Mouse (Mus musculus) hindbrain, embryonic 16.5 days (tissue): ENCODE measurements around the gene Lrwd1. TPM values are rescaled to one million over a fixed set of nuclear protein-coding genes. Genes with fewer than 3 reads are reported as not detected.

Experiments
- ATAC-seq: fragments of 200-750 bp; cut with Nextera tagmentation; 2 replicates; pipeline ENCODE4 v1.8.0; 2017; ENCODE audit warnings: moderate TSS enrichment, moderate library complexity
- H3K27ac ChIP-seq: fragments of 300-500 bp; sonication (generic); 2 replicates; pipeline ENCODE4 v1.5.1; 2014; ENCODE audit warnings: low read depth, mild to moderate bottlenecking, control low read depth, low read length, moderate library complexity
- H3K27me3 ChIP-seq: fragments of 300-500 bp; sonication (generic); replicated peaks from 2 replicates; pipeline ENCODE4 v1.6.1; 2014; ENCODE audit warnings: low read length; ENCODE audit not compliant: control insufficient read depth, insufficient read depth
- H3K36me3 ChIP-seq: fragments of 300-500 bp; sonication (generic); 2 replicates; pipeline ENCODE4 v1.6.1; 2014; ENCODE audit warnings: mild to moderate bottlenecking, low read length, moderate library complexity, mixed read lengths; ENCODE audit not compliant: control insufficient read depth, insufficient read depth
- H3K4me1 ChIP-seq: fragments of 300-500 bp; sonication (generic); 2 replicates; pipeline ENCODE4 v1.6.1; 2014; ENCODE audit warnings: low read depth, low read length; ENCODE audit not compliant: control insufficient read depth, insufficient read depth
- H3K4me2 ChIP-seq: fragments of 300-500 bp; sonication (generic); 2 replicates; pipeline ENCODE4 v1.6.1; 2014; ENCODE audit warnings: mild to moderate bottlenecking, low read length, control low read depth, moderate library complexity
- H3K4me3 ChIP-seq: fragments of 300-500 bp; sonication (generic); 2 replicates; pipeline ENCODE4 v1.5.1; 2014; ENCODE audit warnings: mild to moderate bottlenecking, low read length, control low read depth, moderate library complexity
- H3K9ac ChIP-seq: fragments of 300-500 bp; sonication (generic); 2 replicates; pipeline ENCODE4 v1.6.1; 2014; ENCODE audit warnings: low read depth, mild to moderate bottlenecking, control low read depth, low read length, moderate library complexity
- H3K9me3 ChIP-seq: fragments of 300-500 bp; sonication (generic); 2 replicates; pipeline ENCODE4 v1.6.1; 2014; ENCODE audit warnings: mild to moderate bottlenecking, low read length, moderate library complexity; ENCODE audit not compliant: control insufficient read depth
- WGBS: fragments of 180-500 bp; shearing (Covaris S2); extraction: QIAGEN DNeasy Blood & Tissue Kit; methylation state at CpG from one replicate; pipeline ENCODE4 v1.1.7; 2014; 5-methylcytosine and 5-hydroxymethylcytosine counted together
- polyA plus RNA-seq: library from polyadenylated mRNA; unstranded; fragments of >200 nt; fragmentation: Nextera tagmentation; extraction: Ambion mirVana; gene quantifications from 2 replicates; pipeline ENCODE4 v1.2.1, GENCODE M21; 2015

Lrwd1 gene
- 25.2 and 26.3 TPM in 2 replicates for polyA plus RNA-seq

DNA sequence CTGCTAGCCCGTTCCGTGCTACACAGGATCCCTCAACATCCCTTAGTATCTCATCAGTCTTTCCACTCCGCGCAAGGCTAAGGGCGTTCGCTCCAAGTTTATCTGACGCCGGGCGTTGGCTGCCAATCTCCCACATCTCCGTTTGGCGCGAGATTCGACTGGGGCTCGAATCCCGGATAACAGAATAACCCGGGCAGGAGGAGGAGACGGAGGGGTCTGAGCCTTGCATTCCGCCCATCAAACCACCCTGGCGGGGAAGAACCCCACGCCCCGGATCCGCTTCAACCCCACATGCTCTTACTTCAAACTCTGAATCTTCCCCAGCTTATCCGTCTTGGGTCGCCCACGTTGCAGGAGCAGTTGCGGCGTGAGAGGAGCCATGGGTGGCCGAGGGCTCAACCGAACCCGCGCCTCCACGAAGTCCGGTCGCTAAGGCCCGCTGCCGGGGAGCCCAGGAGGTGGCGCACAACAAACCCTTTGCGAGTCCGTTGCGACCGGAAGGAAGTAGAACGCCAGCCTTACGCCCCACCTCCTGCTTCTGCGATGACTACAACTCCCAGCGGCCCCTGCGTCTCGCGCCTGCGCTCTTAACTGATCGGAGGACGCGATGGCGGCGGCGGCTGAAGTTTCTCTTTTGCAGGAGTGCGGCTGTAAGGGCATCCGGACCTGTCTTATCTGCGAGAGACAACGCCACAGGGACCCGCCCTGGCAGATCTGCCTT lies at the start of gene Lrwd1, which contains the start of gene Alkbh4:
TSS of gene Lrwd1 (minus strand) at position 504 of the 721 bp plus-strand sequence.
TSS of gene Alkbh4 (plus strand) at position 576 of the 721 bp plus-strand sequence.
- Histone ChIP-seq H3K4me3 (peak within 1 kb of the TSS; percentile 79), H3K9ac (peak within 1 kb of the TSS; percentile 84), H3K4me1 (peaks cover 15% of the 10 kb centered on the region), H3K9me3 (no peaks in the 10 kb centered on the region), H3K27ac (peak within 1 kb of the TSS; percentile 65), H3K27me3 (no peaks in the 10 kb centered on the region), H3K36me3 (peaks cover 21% of the 10 kb centered on the region), H3K4me2 (peak within 1 kb of the TSS; percentile 76)
- WGBS: under 1% methylated on average over 59 of the region's 60 CpGs
- peak; percentile 95 for ATAC-seq

DNA sequence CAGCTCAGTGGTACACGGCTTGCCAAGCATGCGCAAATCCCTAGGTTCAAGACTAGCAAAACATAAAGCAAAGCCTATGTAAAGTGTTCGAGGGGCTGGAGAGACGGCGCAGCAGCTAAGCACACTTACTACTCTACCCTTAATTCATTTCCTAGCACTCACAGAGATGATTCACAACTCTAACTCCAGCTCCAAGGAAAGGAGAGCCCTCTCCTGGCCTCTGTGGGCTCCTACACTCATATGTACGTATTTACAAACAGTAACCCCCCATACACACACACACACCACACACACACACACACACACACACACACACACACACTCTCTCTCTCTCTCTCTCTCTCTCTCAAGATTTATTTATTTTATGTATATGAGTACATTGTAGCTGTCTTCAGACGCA lies 47.9 kb upstream of the Lrwd1 start:
- H3K27me3 ChIP-seq: no peaks in the 10 kb centered on the region
- H3K36me3 ChIP-seq: peaks cover 21% of the 10 kb centered on the region
- no peak for ATAC-seq
- H3K27ac ChIP-seq: no peak overlapping the region
- H3K4me2 ChIP-seq: no peak overlapping the region
- 88% methylated on average over 7 of the region's 7 CpGs for WGBS
- no peaks in the 10 kb centered on the region for H3K4me1 ChIP-seq
- H3K4me3 ChIP-seq: no peak overlapping the region
- H3K9ac ChIP-seq: no peak overlapping the region
- no peaks in the 10 kb centered on the region for H3K9me3 ChIP-seq

DNA sequence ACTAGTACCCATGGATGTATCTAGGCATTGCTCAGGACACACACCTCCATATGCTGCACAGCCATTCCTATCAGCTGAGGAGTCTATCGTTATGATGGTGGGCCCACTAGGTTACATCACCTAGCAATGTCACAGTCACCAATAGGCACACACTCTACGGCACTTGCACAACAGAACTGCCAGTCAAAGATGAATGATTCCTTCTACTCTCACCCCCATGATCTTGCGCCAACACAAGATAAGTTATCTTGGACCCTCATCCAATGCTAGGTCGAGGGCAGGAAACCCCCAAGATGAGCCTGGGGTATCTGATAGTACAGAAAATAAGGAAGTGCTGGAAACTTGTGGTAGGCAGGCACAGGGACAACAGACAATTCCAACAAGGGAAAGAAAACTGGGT lies 47.0 kb upstream of the Lrwd1 start:
- Histone ChIP-seq H3K9me3 (no peaks in the 10 kb centered on the region), H3K36me3 (peaks cover 23% of the 10 kb centered on the region), H3K4me1 (no peaks in the 10 kb centered on the region), H3K4me2 (no peak overlapping the region), H3K9ac (no peak overlapping the region), H3K4me3 (no peak overlapping the region), H3K27ac (no peak overlapping the region), H3K27me3 (no peaks in the 10 kb centered on the region)
- no peak for ATAC-seq
- WGBS: 90% methylated on average over 4 of the region's 4 CpGs

DNA sequence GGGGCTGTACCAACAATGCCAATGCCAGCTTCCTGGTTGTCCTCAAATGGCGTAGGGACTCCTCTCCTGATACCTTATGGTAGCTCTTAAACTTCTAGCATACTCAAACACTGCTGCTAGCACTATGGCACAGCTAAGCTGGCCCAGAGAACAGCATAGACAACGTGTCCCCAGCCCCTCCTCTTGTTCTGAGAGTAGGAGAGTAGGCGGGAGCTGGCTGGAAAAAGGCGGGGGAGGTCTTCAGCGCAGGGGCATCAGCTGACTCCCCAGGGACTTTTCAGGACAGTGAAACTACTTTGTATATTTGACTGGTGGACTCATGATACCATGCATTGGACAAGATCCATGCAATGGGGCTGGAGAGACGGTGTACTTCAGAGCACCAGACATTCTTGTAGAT lies 46.2 kb upstream of the Lrwd1 start:
- H3K9me3 ChIP-seq: no peaks in the 10 kb centered on the region
- H3K4me2 ChIP-seq: no peak overlapping the region
- H3K27me3 ChIP-seq: no peaks in the 10 kb centered on the region
- ATAC-seq: no peak
- H3K36me3 ChIP-seq: peaks cover 25% of the 10 kb centered on the region
- H3K9ac ChIP-seq: no peak overlapping the region
- H3K4me3 ChIP-seq: no peak overlapping the region
- H3K27ac ChIP-seq: no peak overlapping the region
- 86% methylated on average over 6 of the region's 6 CpGs for WGBS
- H3K4me1 ChIP-seq: no peaks in the 10 kb centered on the region

DNA sequence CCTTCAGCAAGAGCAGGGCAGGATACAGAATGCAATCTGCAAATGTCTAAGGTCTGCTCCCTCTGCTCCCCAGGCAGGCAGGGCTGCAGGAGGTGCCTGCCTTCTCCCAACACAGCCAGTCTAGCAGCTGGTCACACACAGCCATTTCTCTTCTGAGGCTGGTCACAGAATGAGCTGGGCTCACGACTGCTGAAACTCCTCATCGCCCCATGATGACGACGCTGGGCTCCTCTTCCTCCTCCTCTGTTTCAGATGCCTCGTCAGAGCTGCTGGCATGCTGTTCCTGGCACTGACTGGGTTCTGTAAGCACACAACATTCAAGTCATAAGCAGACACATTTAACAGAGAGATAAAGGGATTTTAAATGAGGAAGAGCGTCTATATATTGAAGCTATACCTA lies 45.3 kb upstream of the Lrwd1 start:
- 92% methylated on average over 6 of the region's 6 CpGs for WGBS
- Histone ChIP-seq H3K4me2 (no peak overlapping the region), H3K9ac (no peak overlapping the region), H3K27ac (no peak overlapping the region), H3K27me3 (no peaks in the 10 kb centered on the region), H3K4me3 (no peak overlapping the region), H3K9me3 (no peaks in the 10 kb centered on the region), H3K4me1 (no peaks in the 10 kb centered on the region), H3K36me3 (peaks cover 25% of the 10 kb centered on the region)
- no peak for ATAC-seq

DNA sequence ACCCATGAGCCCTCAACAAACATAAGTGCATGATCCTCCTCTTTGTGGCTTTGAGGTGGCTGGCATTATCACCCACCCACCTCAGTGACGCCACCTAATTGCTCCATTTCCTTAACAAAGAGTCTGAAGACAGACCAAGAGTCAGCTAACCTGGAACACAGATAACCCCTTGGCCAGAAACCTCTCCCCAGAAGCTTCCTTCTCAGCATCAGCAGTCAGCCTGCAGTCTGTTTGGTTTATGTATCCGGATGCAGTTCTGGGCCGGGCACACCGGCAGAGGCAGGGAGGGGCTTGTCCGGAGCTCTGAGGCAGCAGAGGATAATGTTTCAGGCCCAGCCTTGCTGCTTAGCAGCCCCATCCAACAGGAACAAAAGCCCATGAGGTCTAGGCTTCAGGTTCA lies 43.7 kb upstream of the Lrwd1 start:
- no peak overlapping the region for H3K27ac ChIP-seq
- 83% methylated on average over 5 of the region's 5 CpGs for WGBS
- H3K9ac ChIP-seq: no peak overlapping the region
- H3K4me3 ChIP-seq: no peak overlapping the region
- H3K27me3 ChIP-seq: no peaks in the 10 kb centered on the region
- no peaks in the 10 kb centered on the region for H3K4me1 ChIP-seq
- peaks cover 23% of the 10 kb centered on the region for H3K36me3 ChIP-seq
- ATAC-seq: no peak
- H3K9me3 ChIP-seq: no peaks in the 10 kb centered on the region
- no peak overlapping the region for H3K4me2 ChIP-seq

DNA sequence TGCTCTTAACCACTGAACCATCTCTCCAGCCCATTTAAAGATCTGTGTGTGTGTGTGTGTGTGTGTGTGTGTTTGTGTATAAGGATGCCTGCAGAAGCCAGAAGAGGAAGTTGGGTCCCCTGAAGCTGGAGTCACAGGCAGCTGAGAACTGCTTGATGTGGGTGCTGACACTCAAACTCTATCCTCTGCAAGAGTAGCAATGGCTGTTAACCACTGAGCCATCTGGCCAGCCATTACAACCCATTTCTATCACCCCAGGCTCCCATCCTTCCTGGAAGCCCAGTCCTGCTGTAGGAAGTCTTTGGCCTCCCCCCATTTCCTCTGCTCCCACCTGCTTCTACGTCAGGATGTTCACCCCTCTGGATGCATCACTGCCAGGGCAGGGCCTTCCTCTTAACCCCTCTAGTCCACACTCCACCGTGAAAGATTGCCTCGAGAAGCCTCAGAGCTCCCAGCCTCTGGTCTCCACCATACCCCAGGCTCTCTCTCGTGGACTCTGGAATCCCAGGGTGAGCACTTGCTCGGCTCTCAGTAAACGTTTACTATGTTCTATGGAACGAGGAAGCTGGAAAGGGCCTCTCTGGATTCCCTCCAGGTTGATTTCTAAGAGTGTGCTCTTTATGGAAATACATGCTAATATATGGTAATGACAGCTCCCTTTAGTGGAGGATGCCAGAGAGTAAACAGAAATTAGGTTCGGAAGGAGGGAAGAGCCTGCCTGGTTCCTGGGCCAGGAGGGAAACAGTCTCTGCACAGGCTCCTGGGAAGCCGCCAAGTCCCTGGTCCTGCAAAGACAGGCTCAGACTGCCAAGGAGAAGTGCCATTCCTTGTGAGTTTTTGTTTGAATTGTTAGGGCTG lies 38.0 kb upstream of the Lrwd1 start:
- no peaks in the 10 kb centered on the region for H3K9me3 ChIP-seq
- H3K27ac ChIP-seq: peak overlapping the region; percentile 11; the same call in 1 of the 2 replicates
- no peak overlapping the region for H3K4me2 ChIP-seq
- no peaks in the 10 kb centered on the region for H3K27me3 ChIP-seq
- no peak overlapping the region for H3K4me3 ChIP-seq
- H3K4me1 ChIP-seq: peaks cover 24% of the 10 kb centered on the region
- H3K9ac ChIP-seq: no peak overlapping the region
- 39% methylated on average over 9 of the region's 9 CpGs for WGBS
- 0 out of 2 replicates have a peak, but pooled peaks have one; percentile 21 for ATAC-seq
- peaks cover 10% of the 10 kb centered on the region; the same call in 1 of the 2 replicates for H3K36me3 ChIP-seq

DNA sequence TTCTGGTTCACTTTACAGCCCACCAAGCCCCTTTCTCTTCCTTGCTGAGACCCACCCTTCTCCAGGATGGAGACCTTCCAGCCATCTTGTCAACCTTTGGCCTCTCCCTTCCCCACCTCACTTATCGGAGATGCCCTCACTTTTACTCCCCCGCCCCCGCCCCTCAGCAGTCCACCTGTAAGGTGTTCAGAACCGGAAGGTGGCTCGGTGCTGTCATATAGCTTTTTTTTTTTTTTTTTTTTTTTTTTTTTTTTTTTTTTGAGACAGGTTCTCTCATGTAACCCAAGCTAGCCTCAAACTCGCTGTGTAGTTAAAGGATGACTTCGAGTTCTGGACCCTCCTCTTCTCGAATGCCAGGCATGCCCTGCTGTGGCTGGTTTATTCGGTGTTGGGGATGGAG lies 37.1 kb upstream of the Lrwd1 start:
- no peak for ATAC-seq
- no peak overlapping the region for H3K27ac ChIP-seq
- 81% methylated on average over 9 of the region's 9 CpGs for WGBS
- H3K4me3 ChIP-seq: no peak overlapping the region
- no peak overlapping the region for H3K4me2 ChIP-seq
- peaks cover 24% of the 10 kb centered on the region for H3K4me1 ChIP-seq
- peaks cover 6% of the 10 kb centered on the region; the same call in 1 of the 2 replicates for H3K36me3 ChIP-seq
- no peaks in the 10 kb centered on the region; the same call in 1 of the 2 replicates for H3K9me3 ChIP-seq
- H3K9ac ChIP-seq: no peak overlapping the region
- no peaks in the 10 kb centered on the region for H3K27me3 ChIP-seq
